Mouse (Mus musculus): Measurements from ENCODE around the gene Gse1.

GRCm38 (mm10) chr8:120251411-120252035 is 23.3 kb downstream of the Gse1 start:
- TF ChIP-seq RCOR1 (IDR thresholded peaks at IDR 0.05; ENCODE audit: low read depth, low read length): no peak
- no peak for TF ChIP-seq CTCF (IDR thresholded peaks at IDR 0.05 in 2 of 3, conservative IDR thresholded peaks at IDR 0.05 in 1 of 3; ENCODE audit: control insufficient read depth in 1 of 3, insufficient read depth in 1 of 3, low read depth in 2 of 3, low read length in 3 of 3, poor library complexity in 1 of 3, severe bottlenecking in 1 of 3)

Measured in MEL (cell line).